Mouse (Mus musculus) frontal cortex, adult 2 months (tissue): Measurements from ENCODE around the gene Pecam1. TPM values are rescaled to one million over a fixed set of nuclear protein-coding genes. Genes with fewer than 3 reads are reported as not detected.
"Not testable (repeated sequence)": the region's sequence is repeated elsewhere in the genome, so short reads cannot be mapped to it uniquely, and the experiment has no call there.

ENCODE experiments used
- DNase-seq, 2 experiments: peaks; one replicate each; pipeline ENCODE4 v3.0.0; 2022; ENCODE audit warnings: low spot score in 1 of 2; ENCODE audit errors: extremely low spot score in 1 of 2
- polyA plus RNA-seq: library from polyadenylated mRNA; depleted of rRNA; stranded (reverse); fragments of >200 nt; gene quantifications from 2 replicates; pipeline ENCODE4 v1.2.3, GENCODE M21; 2012; rRNA removed

The Pecam1 gene
- 17.0 and 20.1 TPM in 2 replicates for polyA plus RNA-seq

DNA sequence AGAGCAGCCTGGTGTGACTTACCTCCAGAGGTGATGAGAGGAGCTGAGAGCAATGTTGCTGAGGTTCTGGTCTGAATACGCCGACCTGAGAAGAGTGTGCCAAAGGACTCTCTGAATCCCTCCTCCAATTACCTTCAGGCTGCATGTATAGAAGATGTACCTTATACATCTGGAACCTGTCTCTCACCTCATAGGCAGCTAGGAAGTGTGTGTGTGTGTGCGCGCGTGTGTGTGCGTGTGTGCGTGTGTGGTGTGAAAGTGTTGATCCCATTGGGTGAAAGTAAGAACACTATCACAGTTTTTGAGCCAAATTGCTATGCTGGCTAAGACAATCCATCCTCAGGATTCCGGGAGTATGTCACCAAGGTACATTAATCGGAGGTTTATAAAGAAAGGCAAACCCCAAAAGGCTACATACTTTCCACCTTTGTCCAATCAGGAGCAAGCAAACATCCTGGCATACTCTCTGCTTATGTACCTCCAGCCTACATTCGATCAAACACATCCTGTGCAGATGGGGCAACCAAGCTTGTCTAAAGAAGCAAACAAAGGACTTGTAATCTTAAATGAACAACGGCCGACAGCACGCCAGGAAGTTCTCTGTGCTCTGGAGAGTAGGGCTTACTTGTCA lies at the start of gene Pecam1:
Gene Pecam1, minus strand, starts transcription at position 508 of the 631 bp plus-strand sequence.
- no peak for DNase-seq

GRCm38 (mm10) chr11:106795679-106796078 lies 45.3 kb upstream of the Pecam1 start:
- DNase-seq = no peak

- DNase-seq = no peak
Observed at GRCm38 (mm10) chr11:106793846-106794245, 43.4 kb upstream of the Pecam1 start.

- no peak for DNase-seq
Observed at GRCm38 (mm10) chr11:106789649-106790048, 39.2 kb upstream of the Pecam1 start.

- DNase-seq = peak; percentile 95 to 97
Observed at GRCm38 (mm10) chr11:106788775-106789459, 38.5 kb upstream of the Pecam1 start, which contains the start of the genes Ddx5 and Cep95. Ddx5 (minus strand) TSS chr11:106789185. Cep95 (plus strand) TSS chr11:106789252.

- peak; percentile 94 to 99 for DNase-seq
Observed at GRCm38 (mm10) chr11:106788026-106788774, 37.8 kb upstream of the Pecam1 start.

DNA sequence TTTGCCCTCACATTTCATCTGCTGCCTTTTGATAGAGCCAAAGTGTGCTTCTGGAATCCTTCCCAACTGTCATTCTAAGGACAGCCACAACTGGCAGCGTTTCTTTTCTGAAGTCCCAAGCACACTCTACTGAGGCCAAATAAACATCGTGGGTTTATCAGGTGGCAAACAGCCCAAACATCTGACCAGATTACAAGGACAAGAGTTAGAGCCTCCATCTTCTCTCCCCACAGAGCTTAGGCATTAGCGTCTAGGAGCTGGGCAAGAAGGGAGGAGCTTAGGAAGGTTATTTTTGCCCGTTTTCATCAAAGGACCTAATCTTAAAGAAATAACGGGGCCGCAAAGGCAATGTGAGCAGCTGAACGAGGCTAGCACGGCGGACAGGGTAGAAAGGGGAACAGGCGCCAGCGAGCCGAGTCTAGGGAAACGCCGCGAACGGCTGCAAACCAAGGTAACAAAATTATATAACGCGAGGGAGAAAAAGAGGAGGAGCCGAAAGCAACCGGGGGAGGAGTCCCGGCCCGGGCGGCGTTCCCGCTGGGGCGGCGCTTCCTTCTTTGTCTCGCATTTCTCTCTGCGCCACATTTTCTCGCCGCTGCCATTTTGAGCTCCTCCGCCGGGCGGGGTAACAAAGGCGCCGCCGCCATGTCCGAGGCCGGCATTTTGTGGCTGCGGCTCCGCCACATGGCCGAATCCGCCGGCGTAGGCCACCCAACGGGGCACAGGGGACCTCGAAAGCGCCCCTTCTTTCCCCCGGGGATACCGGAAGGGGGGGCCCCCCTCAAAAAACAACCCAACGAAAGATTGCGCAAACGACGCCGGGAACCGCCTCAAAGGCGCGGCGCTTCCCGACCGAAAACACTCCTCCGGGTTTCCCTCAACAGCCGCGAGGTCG lies 37.0 kb upstream of the Pecam1 start:
- DNase-seq = peak; percentile 64 to 88

GRCm38 (mm10) chr11:106785043-106785442 lies 34.6 kb upstream of the Pecam1 start:
- no peak for DNase-seq

- no peak for DNase-seq
Observed at GRCm38 (mm10) chr11:106784476-106784875, 34.0 kb upstream of the Pecam1 start.

DNA sequence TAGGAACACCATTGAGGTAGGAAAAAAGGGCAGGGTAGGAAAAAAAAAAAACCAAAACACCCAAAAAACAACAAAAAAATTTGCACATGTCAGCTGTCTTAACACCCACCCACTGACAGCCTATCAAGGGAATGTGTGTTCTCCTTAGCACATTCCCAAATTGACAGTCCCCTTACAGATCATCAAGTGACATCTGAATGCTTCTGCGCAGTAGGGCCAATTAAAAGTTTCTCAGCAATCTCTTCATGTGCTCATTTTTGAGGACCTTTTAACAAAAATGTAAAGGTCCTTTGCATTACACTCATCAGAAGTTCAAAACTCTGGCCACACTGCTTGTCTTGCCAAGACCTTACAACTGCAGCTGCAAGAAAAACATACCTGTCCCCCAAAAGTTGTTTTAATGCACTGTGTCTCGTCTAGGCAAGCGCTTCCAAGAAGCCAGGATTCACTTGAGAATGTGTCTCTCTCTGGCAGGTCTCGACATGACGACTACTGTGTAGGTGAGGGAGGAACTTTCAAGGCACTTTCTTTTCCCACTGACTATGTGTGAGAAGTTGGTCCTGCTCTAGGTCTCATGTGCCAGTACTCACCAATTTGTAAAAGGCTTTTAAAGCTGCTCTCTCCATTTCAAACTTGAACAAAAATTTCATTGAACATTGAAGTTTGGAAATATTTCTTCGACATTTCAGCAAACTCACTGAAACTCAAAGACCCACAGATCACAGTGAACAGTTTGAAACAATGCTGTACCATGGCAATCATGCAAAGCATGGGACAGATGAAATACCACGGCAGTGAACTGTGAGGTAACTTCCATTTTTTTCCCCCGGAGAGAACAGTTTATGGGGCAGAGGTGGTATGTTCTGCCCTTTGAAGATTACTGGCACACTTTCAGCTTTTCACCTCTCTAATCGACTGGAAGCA lies 32.7 kb upstream of the Pecam1 start:
- no peak for DNase-seq

GRCm38 (mm10) chr11:106782271-106782670 lies 31.8 kb upstream of the Pecam1 start:
- not testable (repeated sequence) for DNase-seq

DNA sequence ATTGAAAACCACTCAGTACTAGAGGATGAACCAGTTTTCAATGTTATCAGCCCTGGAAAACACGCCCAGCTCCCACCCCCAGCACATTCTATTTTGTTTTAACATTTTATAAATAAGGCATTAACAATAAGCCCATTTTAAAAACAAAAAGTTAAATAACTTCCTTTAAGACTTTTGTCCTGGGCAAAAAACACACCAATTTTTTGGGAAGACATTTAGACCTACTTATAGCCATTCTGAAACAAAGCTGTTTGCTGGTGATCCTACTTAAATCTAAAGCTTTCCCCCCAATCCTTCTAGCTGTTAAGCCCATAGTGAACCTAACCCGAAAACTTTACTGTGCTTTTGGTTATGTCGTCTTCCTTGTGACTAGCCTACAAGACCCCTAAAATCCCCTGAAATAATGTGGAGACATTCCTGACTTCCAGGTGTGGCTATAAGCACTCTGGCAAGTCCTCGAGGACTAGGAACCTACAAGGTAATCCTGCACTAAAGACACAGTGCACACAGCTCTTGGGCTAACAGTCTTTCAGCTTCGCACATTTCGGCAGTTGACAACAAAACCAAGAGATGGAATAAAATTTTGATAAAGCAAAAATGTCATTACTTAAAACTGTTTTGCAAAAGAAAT lies 30.3 kb upstream of the Pecam1 start:
- no peak for DNase-seq

DNA sequence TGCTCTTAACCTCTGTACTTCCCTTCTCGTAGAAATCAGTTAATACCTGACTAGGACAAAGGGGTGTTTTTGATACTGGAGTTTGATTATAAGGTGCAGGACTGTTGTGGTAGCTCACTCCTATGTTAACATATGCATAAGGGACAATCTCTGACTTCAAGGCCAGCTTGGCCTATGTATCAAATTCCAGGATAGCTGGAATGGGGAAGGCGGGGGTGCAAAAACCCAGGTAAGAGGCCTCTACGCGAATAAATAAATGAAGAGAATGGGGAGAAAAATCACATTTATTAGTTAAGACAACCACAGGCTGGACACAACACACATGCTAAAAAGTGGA lies 29.6 kb upstream of the Pecam1 start:
- DNase-seq = no peak

DNA sequence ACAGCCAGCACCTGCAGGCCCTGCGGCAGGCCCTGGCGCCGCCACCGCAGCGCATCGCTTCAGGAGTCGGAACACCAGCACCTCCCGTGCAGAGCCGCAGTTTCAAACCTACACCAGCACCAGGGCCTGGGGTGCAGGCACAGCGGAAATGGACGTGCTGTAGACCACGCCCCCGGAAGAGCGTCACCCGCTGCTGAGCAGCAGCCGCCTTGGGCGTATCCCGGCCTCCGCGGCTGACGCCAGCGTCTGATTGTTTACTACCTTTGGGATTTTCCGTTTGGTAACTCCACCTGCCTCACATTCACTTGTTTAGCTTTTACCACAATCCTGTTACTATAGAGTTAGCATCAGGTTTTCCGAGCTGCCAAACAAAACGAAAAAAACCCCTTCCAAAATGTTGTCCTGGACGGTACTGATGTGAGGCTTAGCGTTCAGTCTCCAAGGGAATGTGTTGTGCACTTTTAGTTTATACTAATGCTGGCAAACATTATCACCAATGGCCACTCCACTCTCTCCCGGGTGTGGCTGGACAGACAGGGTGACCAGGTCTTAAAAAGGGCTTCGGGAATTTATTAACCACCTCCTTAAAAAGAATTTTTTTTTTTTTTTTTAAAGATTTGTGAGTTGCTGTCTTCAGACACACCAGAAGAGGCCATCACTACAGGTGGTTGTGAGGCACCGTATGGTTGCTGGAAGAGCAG lies 29.1 kb upstream of the Pecam1 start, which contains the start of gene Polg2:
Gene Polg2, minus strand, starts transcription at position 150 of the 701 bp plus-strand sequence.
- DNase-seq = peak; percentile 85 to 92

GRCm38 (mm10) chr11:106778589-106779387 lies 28.4 kb upstream of the Pecam1 start:
- no peak for DNase-seq

- no peak for DNase-seq
Observed at GRCm38 (mm10) chr11:106778132-106778531, 27.7 kb upstream of the Pecam1 start.

DNA sequence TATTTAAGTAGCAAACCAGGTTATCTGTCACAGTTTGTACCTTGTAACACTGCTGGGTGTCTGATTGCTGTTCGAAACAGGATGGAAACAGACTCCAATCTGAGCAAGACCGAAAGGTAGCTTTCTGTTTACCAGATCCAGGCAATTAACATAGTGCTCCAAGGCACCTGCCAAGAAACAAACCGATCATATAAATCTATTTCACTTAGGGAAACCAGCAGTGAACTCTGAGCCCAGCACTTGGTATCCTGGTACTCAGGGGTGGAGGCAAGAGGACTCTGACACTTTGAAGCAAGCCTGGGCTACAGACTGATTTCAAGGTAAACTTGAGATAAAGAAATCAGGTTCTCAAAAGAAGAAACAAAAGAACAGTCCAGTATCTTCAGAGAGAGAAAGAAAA lies 27.0 kb upstream of the Pecam1 start:
- DNase-seq = no peak
